ENCODE assay signal across 19 mouse cellular contexts in the genomic region with DNA sequence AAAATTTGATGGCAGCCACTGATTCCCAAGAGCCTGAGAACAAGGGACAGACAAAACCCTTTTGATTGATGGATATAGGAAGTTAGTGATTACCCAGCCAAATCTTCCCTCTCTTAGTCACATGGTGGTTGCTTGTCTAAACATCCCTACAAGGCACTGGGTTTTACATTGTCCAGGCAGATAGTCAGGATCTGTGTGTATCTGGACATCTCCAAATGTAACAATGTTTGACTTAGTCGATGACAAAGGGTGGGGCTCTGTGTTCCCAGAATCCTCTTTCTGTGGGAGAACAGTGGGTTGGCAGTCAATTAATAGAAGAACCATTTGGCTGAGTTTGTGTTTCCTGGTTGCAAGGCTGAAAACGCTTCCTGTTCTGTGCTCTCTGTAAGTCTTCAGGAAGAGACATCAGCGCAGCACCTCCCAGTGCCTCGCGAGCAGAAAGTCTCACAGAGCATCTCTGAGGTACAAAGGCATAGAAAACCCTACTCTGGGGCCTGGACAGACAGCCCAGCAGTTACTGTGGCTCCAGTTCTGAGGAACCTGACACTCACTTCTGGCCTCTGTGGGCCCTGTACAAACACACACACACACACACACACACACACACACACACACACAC. TPM values are rescaled to one million over a fixed set of nuclear protein-coding genes. Genes with fewer than 3 reads are reported as not detected.
DNase-seq lines count a peak whose midpoint lies in the region; ATAC-seq and TF ChIP-seq lines count a peak whose summit lies in the region.
"Had no signal": no experiment of that assay in that cellular context is flagged by ENCODE, and none has a peak within 500 bp of the region (broad histone marks: within the 10 kb centered on the region; RNA-seq: fewer than 3 reads in every experiment).

No protein-coding gene starts in this region.

- no peak for TF ChIP-seq POLR2A in kidney, adult 2 months (IDR thresholded peaks at IDR 0.05; ENCODE audit: low read depth, low read length)

- no peak overlapping the region for H3ac ChIP-seq in C2C12 (ENCODE audit: control insufficient read depth, insufficient read length, low read depth)

- intact Hi-C loops in heart, postnatal 14 days (cut with DNase I) = no loop called here

- H3K27ac ChIP-seq in kidney, adult 2 months (ENCODE audit: insufficient read depth, low read depth, low read length) = no peak overlapping the region
- H3K27ac ChIP-seq: forebrain, embryonic 12.5 days; heart, embryonic 13.5 days; liver, embryonic 15.5 days had no signal

- no peaks in the 10 kb centered on the region for H3K79me3 ChIP-seq in C2C12 (ENCODE audit: low read depth)

- peak; percentile 54 for ATAC-seq in activated CD4-positive, CD25-positive, alpha-beta regulatory T cell, adult 4 months
- ATAC-seq: hindbrain, embryonic 16.5 days had no signal

- no peaks in the 10 kb centered on the region for H3K27me3 ChIP-seq in kidney, adult 2 months (replicated peaks; ENCODE audit: control insufficient read depth, insufficient read depth, low read length)
- H3K27me3 ChIP-seq in C2C12 (ENCODE audit: control insufficient read depth, insufficient read depth, insufficient read length) = no peaks in the 10 kb centered on the region
- H3K27me3 ChIP-seq: CH12.LX had no signal

- peak; percentile 27 for DNase-seq in kidney, adult 2 months
- DNase-seq in kidney, adult 8-10 months = no peak
- peak; percentile 67 for DNase-seq in naive thymus-derived CD4-positive, alpha-beta T cell, adult 2 months (ENCODE audit: low read depth)
- DNase-seq in cerebellum, adult 9-10 months = no peak
- DNase-seq in urinary bladder, adult 18-20 months (ENCODE audit: low spot score in 2 of 2) = no peak
- DNase-seq in heart, postnatal 14 days = no peak
- DNase-seq: adrenal gland, postnatal 10 days; cerebellum, postnatal 14 days; right cerebral cortex, postnatal 25 days had no signal

- no peak overlapping the region for H3K4me3 ChIP-seq in kidney, adult 2 months (ENCODE audit: insufficient read depth, low read depth, low read length)
- peak overlapping the region; percentile 2 for H3K4me3 ChIP-seq in C2C12 (ENCODE audit: insufficient read depth, poor library complexity, severe bottlenecking)
- H3K4me3 ChIP-seq: forebrain, embryonic 12.5 days; heart, embryonic 13.5 days; liver, embryonic 15.5 days had no signal

- no peaks in the 10 kb centered on the region for H3K79me2 ChIP-seq in C2C12 (ENCODE audit: control insufficient read depth, insufficient read depth)

- H3K36me3 ChIP-seq in kidney, adult 2 months (ENCODE audit: control insufficient read depth, insufficient read depth, low read length) = no peaks in the 10 kb centered on the region
- no peaks in the 10 kb centered on the region for H3K36me3 ChIP-seq in C2C12 (ENCODE audit: control insufficient read depth, insufficient read depth)
- H3K36me3 ChIP-seq: forebrain, embryonic 12.5 days; heart, embryonic 13.5 days; liver, embryonic 15.5 days had no signal

- WGBS in kidney, adult 2 months = 38% methylated on average over 5 of the region's 5 CpGs

- H3K4me1 ChIP-seq in kidney, adult 2 months (ENCODE audit: control insufficient read depth, insufficient read depth, low read length) = no peaks in the 10 kb centered on the region
- H3K4me1 ChIP-seq: forebrain, embryonic 12.5 days; liver, embryonic 15.5 days had no signal

- no peak for TF ChIP-seq CTCF in kidney, adult 2 months (conservative IDR thresholded peaks at IDR 0.05; ENCODE audit: insufficient read depth, insufficient read length, low read depth, low read length)
- TF ChIP-seq CTCF in C2C12 (IDR thresholded peaks at IDR 0.05; ENCODE audit: control insufficient read depth, insufficient read depth, insufficient read length) = no peak

TF ChIP-seq in C2C12, 6 proteins besides CTCF, POLR2A, EP300 and RAD21:
- TF ChIP-seq FOSL1 (IDR thresholded peaks at IDR 0.05; ENCODE audit: insufficient read depth, low read length, poor library complexity, severe bottlenecking) (no peak), MYOG (IDR thresholded peaks at IDR 0.05; ENCODE audit: control insufficient read depth, extremely low read depth, insufficient read length) (no peak), USF1 (IDR thresholded peaks at IDR 0.05; ENCODE audit: low read depth) (peak; percentile 32), MAX (IDR thresholded peaks at IDR 0.05) (no peak), CEBPB (IDR thresholded peaks at IDR 0.05; ENCODE audit: low read depth) (no peak), MYOD1 (IDR thresholded peaks at IDR 0.05; ENCODE audit: control insufficient read depth, insufficient read length, low read depth) (no peak)

RNA-seq across cellular contexts. Expression of a gene that starts 19.8 kb away (rescaled TPM):
- not detected in 2 replicates for polyA plus RNA-seq in kidney, adult 2 months (2012; rRNA removed)
- polyA plus RNA-seq in C2C12 (2012; fragmentation: generic; extraction: Trizol) = 0.83 TPM
- not detected for polyA plus RNA-seq in activated CD4-positive, CD25-positive, alpha-beta regulatory T cell, adult 4 months (2017; shearing (Covaris generic))
- total RNA-seq in heart, postnatal 14 days (2021) = not detected
- total RNA-seq: CH12.LX; gastrocnemius, adult 18-20 months had no signal
- polyA plus RNA-seq: embryonic facial prominence, embryonic 14.5 days; forebrain, embryonic 12.5 days; heart, embryonic 13.5 days; hindbrain, embryonic 16.5 days; limb, embryonic 11.5 days; liver, embryonic 15.5 days had no signal

RNA-seq across cellular contexts. Expression of a gene that starts 21.0 kb away (rescaled TPM):
- 0.45 TPM in 2 replicates for polyA plus RNA-seq in kidney, adult 2 months (2012; rRNA removed)
- polyA plus RNA-seq in C2C12 (2012; fragmentation: generic; extraction: Trizol) = not detected
- under 1 TPM; 0.15 to 0.34 TPM for polyA plus RNA-seq in activated CD4-positive, CD25-positive, alpha-beta regulatory T cell, adult 4 months (2017; shearing (Covaris generic))
- total RNA-seq in heart, postnatal 14 days (2021) = not detected
- total RNA-seq: gastrocnemius, adult 18-20 months had no signal
- polyA plus RNA-seq: heart, embryonic 13.5 days had no signal

RNA-seq across cellular contexts. Expression of a gene that starts 42.9 kb away (rescaled TPM):
- 21.8 and 26.7 TPM in 2 replicates for polyA plus RNA-seq in kidney, adult 2 months (2012; rRNA removed)
- 5.4 TPM for polyA plus RNA-seq in C2C12 (2012; fragmentation: generic; extraction: Trizol)
- 10 to 100 TPM in 1 of 2 experiments, 1 to 10 TPM in 1; 9.2 to 11.5 TPM for polyA plus RNA-seq in activated CD4-positive, CD25-positive, alpha-beta regulatory T cell, adult 4 months (2017; shearing (Covaris generic))
- 10 to 100 TPM; 11.1 to 12.4 TPM for total RNA-seq in heart, postnatal 14 days (2021)

Comparison
In these comparisons a context has a peak if more than half of its experiments do, and no peak if none do; other contexts are left out.
1. DNase-seq: peak in kidney, adult 2 months (single experiment) and naive thymus-derived CD4-positive, alpha-beta T cell, adult 2 months (single experiment); none in kidney, adult 8-10 months (0 of 2), cerebellum, adult 9-10 months (single experiment), urinary bladder, adult 18-20 months (0 of 2) and heart, postnatal 14 days (0 of 2).